9 mouse cellular contexts compared by ENCODE assay signal in genomic region chr15:81264392-81265095, GRCm38 (mm10). TPM values are rescaled to one million over a fixed set of nuclear protein-coding genes. Genes with fewer than 3 reads are reported as not detected.
DNase-seq lines count a peak whose midpoint lies in the region; ATAC-seq lines count a peak whose summit lies in the region.
"Had no signal": no experiment of that assay in that cellular context is flagged by ENCODE, and none has a peak within 500 bp of the region (broad histone marks: within the 10 kb centered on the region; RNA-seq: fewer than 3 reads in every experiment).

No protein-coding gene starts in this region.

- no peak overlapping the region for H3K4me2 ChIP-seq in neural tube, embryonic 13.5 days
- no peak overlapping the region for H3K4me2 ChIP-seq in embryonic facial prominence, embryonic 14.5 days (ENCODE audit: low read depth, low read length)
- H3K4me2 ChIP-seq in heart, embryonic 16.5 days (ENCODE audit: low read depth, low read length) = peak overlapping the region; percentile 1; the same call in 1 of the 2 replicates
- no peak overlapping the region for H3K4me2 ChIP-seq in liver, embryonic 12.5 days
- H3K4me2 ChIP-seq in forebrain, embryonic 13.5 days = no peak overlapping the region

- 48% methylated on average over 16 of the region's 16 CpGs for whole genome bisulfite sequencing in neural tube, embryonic 13.5 days
- 54% methylated on average over 16 of the region's 16 CpGs for WGBS in embryonic facial prominence, embryonic 14.5 days
- WGBS in heart, embryonic 16.5 days = 33% methylated on average over 16 of the region's 16 CpGs
- 42% methylated on average over 16 of the region's 16 CpGs for WGBS in liver, embryonic 12.5 days (ENCODE audit: insufficient replicate concordance)
- WGBS in forebrain, embryonic 13.5 days = 36% methylated on average over 16 of the region's 16 CpGs

- peaks cover 4% of the 10 kb centered on the region; the same call in 1 of the 2 replicates for H3K9me3 ChIP-seq in neural tube, embryonic 13.5 days
- H3K9me3 ChIP-seq in embryonic facial prominence, embryonic 14.5 days (ENCODE audit: control insufficient read depth, low read length) = no peaks in the 10 kb centered on the region
- peaks cover 2% of the 10 kb centered on the region; the same call in 1 of the 2 replicates for H3K9me3 ChIP-seq in heart, embryonic 16.5 days (replicated peaks; ENCODE audit: control insufficient read depth, low read length)
- no peaks in the 10 kb centered on the region for H3K9me3 ChIP-seq in liver, embryonic 12.5 days (replicated peaks)
- no peaks in the 10 kb centered on the region; the same call in 1 of the 2 replicates for H3K9me3 ChIP-seq in forebrain, embryonic 13.5 days (replicated peaks)

- H3K36me3 ChIP-seq in neural tube, embryonic 13.5 days = no peaks in the 10 kb centered on the region
- H3K36me3 ChIP-seq in embryonic facial prominence, embryonic 14.5 days (ENCODE audit: control insufficient read depth, insufficient read depth, low read length) = no peaks in the 10 kb centered on the region
- no peaks in the 10 kb centered on the region for H3K36me3 ChIP-seq in heart, embryonic 16.5 days (ENCODE audit: control insufficient read depth, insufficient read depth)
- H3K36me3 ChIP-seq in liver, embryonic 12.5 days = no peaks in the 10 kb centered on the region
- no peaks in the 10 kb centered on the region for H3K36me3 ChIP-seq in forebrain, embryonic 13.5 days (ENCODE audit: poor library complexity, severe bottlenecking)

- H3K9ac ChIP-seq in neural tube, embryonic 13.5 days = peak overlapping the region; percentile 41; the same call in 1 of the 2 replicates
- H3K9ac ChIP-seq in embryonic facial prominence, embryonic 14.5 days (ENCODE audit: low read depth, low read length) = no peak overlapping the region
- no peak overlapping the region for H3K9ac ChIP-seq in heart, embryonic 16.5 days (ENCODE audit: low read length)
- H3K9ac ChIP-seq in liver, embryonic 12.5 days = no peak overlapping the region
- no peak overlapping the region for H3K9ac ChIP-seq in forebrain, embryonic 13.5 days

- no peak for ATAC-seq in neural tube, embryonic 13.5 days (ENCODE audit: low read depth)
- peak; percentile 63; the same call in 1 of the 2 replicates for ATAC-seq in embryonic facial prominence, embryonic 14.5 days (ENCODE audit: low read depth)
- no peak for ATAC-seq in heart, embryonic 16.5 days (replicated peaks; ENCODE audit: extremely low read depth, insufficient read depth, low FRiP score)
- ATAC-seq in liver, embryonic 12.5 days = no peak
- no peak for ATAC-seq in erythroblast, adult 5-6 weeks (replicated peaks; ENCODE audit: low FRiP score, poor library complexity, severe bottlenecking)
- ATAC-seq in forebrain, embryonic 13.5 days = no peak

- H3K27ac ChIP-seq in neural tube, embryonic 13.5 days (replicated peaks) = peak overlapping the region; percentile 42; the same call in 1 of the 2 replicates
- H3K27ac ChIP-seq in embryonic facial prominence, embryonic 14.5 days (replicated peaks; ENCODE audit: low read depth, low read length) = no peak overlapping the region
- no peak overlapping the region for H3K27ac ChIP-seq in heart, embryonic 16.5 days (ENCODE audit: low read length)
- H3K27ac ChIP-seq in liver, embryonic 12.5 days = no peak overlapping the region
- no peak overlapping the region for H3K27ac ChIP-seq in forebrain, embryonic 13.5 days

- no peak for DNase-seq in neural tube, embryonic 10.5 days (ENCODE audit: extremely low spot score, low spot score)
- peak; percentile 61 for DNase-seq in embryonic facial prominence, embryonic 14.5 days (ENCODE audit: low spot score)
- peak; percentile 79 for DNase-seq in lung, postnatal 10 days

- no peaks in the 10 kb centered on the region for H3K27me3 ChIP-seq in neural tube, embryonic 13.5 days
- no peaks in the 10 kb centered on the region; the same call in 1 of the 2 replicates for H3K27me3 ChIP-seq in embryonic facial prominence, embryonic 14.5 days (replicated peaks; ENCODE audit: control insufficient read depth, insufficient read depth, low read length)
- no peaks in the 10 kb centered on the region for H3K27me3 ChIP-seq in heart, embryonic 16.5 days (ENCODE audit: control insufficient read depth, insufficient read depth, low read length)
- H3K27me3 ChIP-seq in liver, embryonic 12.5 days (replicated peaks) = peaks cover 8% of the 10 kb centered on the region; the same call in 1 of the 2 replicates
- no peaks in the 10 kb centered on the region for H3K27me3 ChIP-seq in forebrain, embryonic 13.5 days

- no peak overlapping the region for H3K4me3 ChIP-seq in neural tube, embryonic 13.5 days
- no peak overlapping the region for H3K4me3 ChIP-seq in embryonic facial prominence, embryonic 14.5 days (ENCODE audit: low read depth, low read length)
- no peak overlapping the region for H3K4me3 ChIP-seq in heart, embryonic 16.5 days (ENCODE audit: low read length)
- H3K4me3 ChIP-seq in liver, embryonic 12.5 days = no peak overlapping the region
- no peak overlapping the region for H3K4me3 ChIP-seq in forebrain, embryonic 13.5 days

- H3K4me1 ChIP-seq in neural tube, embryonic 13.5 days (replicated peaks) = peaks cover 9% of the 10 kb centered on the region; the same call in 1 of the 2 replicates
- peaks cover 7% of the 10 kb centered on the region for H3K4me1 ChIP-seq in embryonic facial prominence, embryonic 14.5 days (ENCODE audit: control insufficient read depth, insufficient read depth, low read length)
- 0 out of 2 replicates have a peak, but pooled peaks cover 2% of the 10 kb centered on the region for H3K4me1 ChIP-seq in heart, embryonic 16.5 days (ENCODE audit: control insufficient read depth, insufficient read depth, low read length)
- H3K4me1 ChIP-seq in liver, embryonic 12.5 days = no peaks in the 10 kb centered on the region
- H3K4me1 ChIP-seq in forebrain, embryonic 13.5 days = no peaks in the 10 kb centered on the region

RNA-seq across cellular contexts. Expression of gene Mchr1, which starts 29.2 kb away (rescaled TPM):
- 2.6 and 2.8 TPM in 2 replicates for polyA plus RNA-seq in neural tube, embryonic 13.5 days (2015; fragmentation: Nextera tagmentation; extraction: Ambion mirVana)
- polyA plus RNA-seq in embryonic facial prominence, embryonic 14.5 days (2014; fragmentation: Nextera tagmentation; extraction: Ambion mirVana) = 1.1 and 2.0 TPM in 2 replicates
- 0.06 and 0.07 TPM in 2 replicates for polyA plus RNA-seq in heart, embryonic 16.5 days (2015; fragmentation: Nextera tagmentation; extraction: Ambion mirVana)
- 0.19 TPM in 1 of 2 replicates, not detected in the other for polyA plus RNA-seq in liver, embryonic 12.5 days (2016; fragmentation: Nextera tagmentation; extraction: Ambion mirVana)
- not detected in 2 replicates for total RNA-seq in erythroblast, adult 5-6 weeks (2015; ENCODE audit: low replicate concordance)
- total RNA-seq in erythroblast, adult 5-6 weeks (2017; ENCODE audit: low replicate concordance) = not detected in 2 replicates
- 0.87 and 0.92 TPM in 2 replicates for polyA plus RNA-seq in forebrain, embryonic 13.5 days (2015; fragmentation: Nextera tagmentation; extraction: Ambion mirVana)
- polyA plus RNA-seq: spleen, adult 2 months had no signal
